Mouse (Mus musculus) embryonic facial prominence, embryonic 13.5 days (tissue): ENCODE measurements around the gene Tiam2. TPM values are rescaled to one million over a fixed set of nuclear protein-coding genes. Genes with fewer than 3 reads are reported as not detected.

Source experiments
- ATAC-seq: fragments of 200-750 bp; cut with Nextera tagmentation; 2 replicates; pipeline ENCODE4 v1.8.0; 2017; ENCODE audit warnings: low read depth; ENCODE audit not compliant: insufficient number of reproducible peaks, insufficient read depth, low FRiP score, low TSS enrichment
- H3K27ac ChIP-seq: fragments of 300-500 bp; sonication (generic); 2 replicates; pipeline ENCODE4 v1.5.1; 2015; ENCODE audit warnings: moderate library complexity, mild to moderate bottlenecking, inconsistent platforms
- H3K27me3 ChIP-seq: fragments of 300-500 bp; sonication (generic); 2 replicates; pipeline ENCODE4 v1.6.1; 2015; ENCODE audit warnings: mild to moderate bottlenecking, inconsistent platforms
- H3K36me3 ChIP-seq: fragments of 300-500 bp; sonication (generic); 2 replicates; pipeline ENCODE4 v1.6.1; 2015; ENCODE audit warnings: mild to moderate bottlenecking, inconsistent platforms
- H3K4me1 ChIP-seq: fragments of 300-500 bp; sonication (generic); 2 replicates; pipeline ENCODE4 v1.6.1; 2015; ENCODE audit warnings: inconsistent platforms
- H3K4me2 ChIP-seq: fragments of 300-500 bp; sonication (generic); 2 replicates; pipeline ENCODE4 v1.6.1; 2015; ENCODE audit warnings: moderate library complexity, mild to moderate bottlenecking, inconsistent platforms
- H3K4me3 ChIP-seq: fragments of 300-500 bp; sonication (generic); 2 replicates; pipeline ENCODE4 v1.5.1; 2015; ENCODE audit warnings: mild to moderate bottlenecking, inconsistent platforms
- H3K9ac ChIP-seq: fragments of 300-500 bp; sonication (generic); 2 replicates; pipeline ENCODE4 v1.6.1; 2015; ENCODE audit warnings: mild to moderate bottlenecking, inconsistent platforms
- H3K9me3 ChIP-seq: fragments of 300-500 bp; sonication (generic); 2 replicates; pipeline ENCODE4 v1.6.1; 2016; ENCODE audit warnings: inconsistent platforms
- WGBS: fragments of 180-500 bp; shearing (Covaris S2); methylation state at CpG from one replicate; pipeline ENCODE4 v1.1.7; 2015; ENCODE audit warnings: mixed read lengths; 5-methylcytosine and 5-hydroxymethylcytosine counted together
- polyA plus RNA-seq: library from polyadenylated mRNA; unstranded; fragments of >200 nt; fragmentation: Nextera tagmentation; extraction: Ambion mirVana; gene quantifications from 2 replicates; pipeline ENCODE4 v1.2.1, GENCODE M21; 2015

Gene Tiam2
- polyA plus RNA-seq, 1 experiment from 2014 or later, result 25.2 TPM

DNA sequence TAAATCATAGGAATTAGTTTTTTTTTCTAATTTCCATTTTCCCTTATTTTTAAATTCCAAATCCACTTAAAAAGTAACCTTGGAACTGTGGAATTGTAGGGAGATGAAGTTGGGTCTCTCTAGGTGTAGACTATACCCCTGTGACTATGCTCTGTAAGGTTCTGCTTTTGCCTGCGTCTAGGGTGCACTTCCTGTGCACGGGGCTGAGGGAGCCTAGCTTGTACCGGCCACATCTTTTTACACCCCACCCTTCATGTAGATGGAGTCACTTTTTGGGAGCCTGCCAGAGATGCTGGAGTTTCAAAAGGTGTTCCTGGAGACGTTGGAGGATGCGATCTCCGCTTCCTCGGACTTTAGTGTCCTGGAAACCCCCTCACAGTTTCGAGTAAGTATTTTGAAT, 180.1 kb downstream of the Tiam2 start:
- Histone ChIP-seq H3K9ac (no peak overlapping the region), H3K36me3 (peaks cover 66% of the 10 kb centered on the region), H3K27me3 (no peaks in the 10 kb centered on the region)

DNA sequence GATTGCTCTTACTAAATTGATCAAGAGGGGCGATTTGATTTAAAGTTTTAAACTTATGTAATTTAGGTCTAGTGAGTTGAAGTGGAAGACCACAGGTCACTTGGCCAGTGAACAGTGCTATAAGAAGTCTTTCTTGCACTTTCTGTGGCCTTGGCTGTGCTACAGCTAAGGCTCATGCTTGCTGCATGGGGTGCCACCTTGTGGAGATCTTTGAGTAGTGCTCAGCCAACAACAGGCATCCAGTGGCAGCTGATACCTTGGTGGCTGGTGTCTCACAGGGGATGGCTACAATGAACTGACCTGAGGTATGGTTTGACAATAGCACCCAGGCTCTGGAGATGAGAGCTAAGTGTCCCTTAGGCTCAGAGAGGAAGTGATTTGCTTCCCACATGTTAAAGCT, 183.5 kb downstream of the Tiam2 start:
- Histone ChIP-seq H3K36me3 (peaks cover 63% of the 10 kb centered on the region), H3K4me3 (no peak overlapping the region), H3K27me3 (no peaks in the 10 kb centered on the region), H3K9me3 (no peaks in the 10 kb centered on the region), H3K27ac (no peak overlapping the region), H3K4me2 (no peak overlapping the region), H3K4me1 (no peaks in the 10 kb centered on the region), H3K9ac (no peak overlapping the region)
- ATAC-seq, result no peak
- 11% methylated on average over 1 of the region's 1 CpGs for WGBS

More for the DNA sequence above, 180.1 kb downstream of the Tiam2 start:
- no peak for ATAC-seq
- no peak overlapping the region for H3K27ac ChIP-seq
- H3K4me2 ChIP-seq, result no peak overlapping the region
- H3K4me3 ChIP-seq, result no peak overlapping the region
- no peaks in the 10 kb centered on the region for H3K4me1 ChIP-seq
- WGBS, result 89% methylated on average over 8 of the region's 8 CpGs
- H3K9me3 ChIP-seq, result no peaks in the 10 kb centered on the region

DNA sequence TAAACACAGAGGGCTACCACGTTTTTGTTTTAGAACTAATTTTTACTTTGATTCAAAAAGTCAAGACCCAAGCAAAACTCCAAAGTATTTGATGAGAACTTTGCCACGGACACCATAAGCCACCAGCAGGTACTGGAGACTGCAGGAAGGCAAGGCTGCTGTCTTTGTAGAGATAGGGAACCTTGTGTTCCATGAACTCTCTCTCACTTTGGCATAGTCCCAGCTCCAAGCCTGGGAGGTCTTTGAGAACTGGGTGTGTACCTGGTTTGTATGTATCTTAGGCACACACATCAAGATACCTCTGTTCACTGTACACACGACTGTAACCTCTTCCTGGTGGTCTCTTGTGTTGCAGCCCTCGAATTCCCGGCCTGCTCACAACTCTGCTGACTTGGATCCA, 187.9 kb downstream of the Tiam2 start:
- no peak for ATAC-seq
- H3K36me3 ChIP-seq, result peaks cover 72% of the 10 kb centered on the region

DNA sequence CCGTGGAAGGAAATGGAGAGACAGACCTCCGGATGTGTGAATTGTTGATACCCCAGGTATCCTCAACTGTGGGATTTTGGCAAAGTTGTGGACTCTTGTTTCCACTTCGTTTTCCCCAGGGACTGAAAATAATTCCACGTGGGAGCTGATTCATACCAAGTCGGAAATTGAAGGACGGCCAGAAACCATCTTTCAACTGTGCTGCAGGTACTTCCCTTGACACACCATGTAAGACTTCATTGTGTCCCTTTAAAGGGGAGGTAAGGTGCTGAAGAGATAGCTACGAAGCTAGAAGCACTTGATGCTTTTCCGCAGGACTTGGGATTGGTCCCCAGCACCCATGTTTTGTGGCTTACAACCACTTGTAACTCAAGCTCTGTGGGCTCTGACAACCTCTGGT, 189.5 kb downstream of the Tiam2 start:
- no peak overlapping the region for H3K4me3 ChIP-seq
- no peaks in the 10 kb centered on the region for H3K27me3 ChIP-seq
- H3K9ac ChIP-seq, result no peak overlapping the region
- WGBS, result 89% methylated on average over 8 of the region's 8 CpGs
- H3K27ac ChIP-seq, result no peak overlapping the region
- no peaks in the 10 kb centered on the region for H3K4me1 ChIP-seq
- H3K4me2 ChIP-seq, result no peak overlapping the region
- H3K9me3 ChIP-seq, result no peaks in the 10 kb centered on the region
- H3K36me3 ChIP-seq, result peaks cover 76% of the 10 kb centered on the region
- no peak for ATAC-seq

More for the DNA sequence above, 187.9 kb downstream of the Tiam2 start:
- Histone ChIP-seq H3K27ac (no peak overlapping the region), H3K9me3 (no peaks in the 10 kb centered on the region), H3K27me3 (no peaks in the 10 kb centered on the region), H3K4me2 (no peak overlapping the region), H3K4me1 (no peaks in the 10 kb centered on the region), H3K4me3 (no peak overlapping the region), H3K9ac (no peak overlapping the region)
- 86% methylated on average over 5 of the region's 5 CpGs for WGBS

DNA sequence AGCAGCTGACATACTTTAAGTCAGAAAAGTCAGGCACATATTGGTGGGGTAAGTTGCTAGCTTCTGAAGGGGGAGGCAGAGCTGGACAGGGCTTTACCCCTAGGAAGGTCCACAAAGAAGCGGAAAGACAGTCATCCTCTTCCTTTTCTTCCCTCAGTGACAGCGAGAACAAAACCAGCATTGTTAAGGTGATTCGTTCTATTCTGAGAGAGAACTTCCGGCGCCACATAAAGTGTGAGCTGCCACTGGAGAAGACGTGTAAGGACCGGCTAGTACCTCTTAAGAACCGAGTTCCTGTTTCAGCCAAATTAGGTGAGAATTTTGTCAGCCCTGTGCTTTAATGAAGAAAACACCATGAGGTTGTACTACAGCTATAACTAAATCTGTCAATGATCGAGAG, 190.0 kb downstream of the Tiam2 start:
- H3K9ac ChIP-seq, result no peak overlapping the region
- H3K27ac ChIP-seq, result no peak overlapping the region
- H3K4me1 ChIP-seq, result no peaks in the 10 kb centered on the region
- no peak for ATAC-seq
- peaks cover 76% of the 10 kb centered on the region for H3K36me3 ChIP-seq
- no peak overlapping the region for H3K4me3 ChIP-seq
- WGBS, result 58% methylated on average over 9 of the region's 9 CpGs
- no peaks in the 10 kb centered on the region for H3K27me3 ChIP-seq
- H3K4me2 ChIP-seq, result no peak overlapping the region
- H3K9me3 ChIP-seq, result no peaks in the 10 kb centered on the region

DNA sequence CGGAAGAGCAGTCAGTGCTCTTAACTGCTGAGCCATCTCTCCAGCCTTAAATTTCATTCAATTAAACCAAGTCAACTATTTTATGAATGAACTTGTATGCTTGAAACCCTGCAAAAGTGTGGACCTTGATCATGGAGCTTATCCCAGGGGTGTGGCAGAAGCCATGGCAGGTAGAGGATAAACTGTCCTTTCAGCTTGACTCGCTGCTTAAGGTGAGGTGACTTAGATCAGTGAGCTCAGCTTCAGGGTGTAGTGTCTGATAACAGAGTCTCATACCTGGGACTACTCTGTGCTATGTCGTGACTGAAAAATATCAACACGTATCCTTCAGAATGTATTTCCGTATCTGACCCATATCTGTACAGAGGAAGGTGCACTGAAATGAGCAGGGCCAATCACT, 194.0 kb downstream of the Tiam2 start:
- Histone ChIP-seq H3K4me3 (no peak overlapping the region), H3K4me1 (no peaks in the 10 kb centered on the region), H3K27ac (no peak overlapping the region), H3K9me3 (no peaks in the 10 kb centered on the region), H3K4me2 (no peak overlapping the region), H3K36me3 (peaks cover 62% of the 10 kb centered on the region), H3K27me3 (no peaks in the 10 kb centered on the region), H3K9ac (no peak overlapping the region)
- no peak for ATAC-seq
- WGBS, result 92% methylated on average over 5 of the region's 5 CpGs

DNA sequence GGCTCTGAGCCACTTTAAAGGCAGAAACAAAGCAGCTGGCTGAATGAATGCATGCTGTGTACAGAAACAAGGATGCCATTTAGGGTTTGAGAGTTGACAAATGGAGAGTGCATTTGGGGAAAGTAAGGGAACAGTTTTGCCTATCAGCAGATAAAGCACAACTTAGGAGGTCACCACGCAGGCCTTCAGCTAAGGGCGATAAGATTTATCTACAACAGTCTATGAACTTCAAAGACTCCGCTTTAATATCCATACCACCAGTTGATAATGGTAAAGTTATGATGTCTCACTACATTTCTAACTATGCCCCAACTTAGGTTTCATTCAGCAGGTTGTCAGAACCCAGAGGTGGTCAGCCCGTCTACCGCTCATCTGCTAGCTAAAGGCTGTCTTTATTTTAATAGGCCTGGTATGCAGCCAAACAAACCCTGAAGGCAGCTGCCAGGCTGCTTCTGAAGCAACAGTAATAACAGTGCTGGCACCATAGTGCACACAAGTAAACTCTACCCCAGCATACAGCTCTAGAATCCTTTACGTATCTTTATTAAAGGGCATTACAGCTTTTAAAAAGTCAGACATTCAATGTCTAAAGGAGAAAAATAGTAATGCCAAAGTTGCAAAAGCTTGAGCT, 201.6 kb downstream of the Tiam2 start:
- H3K4me1 ChIP-seq, result no peaks in the 10 kb centered on the region
- no peaks in the 10 kb centered on the region for H3K27me3 ChIP-seq
- no peak overlapping the region for H3K27ac ChIP-seq
- H3K4me3 ChIP-seq, result no peak overlapping the region
- WGBS, result 77% methylated on average over 6 of the region's 6 CpGs
- no peak for ATAC-seq
- peaks cover 17% of the 10 kb centered on the region for H3K36me3 ChIP-seq
- H3K4me2 ChIP-seq, result no peak overlapping the region
- no peaks in the 10 kb centered on the region for H3K9me3 ChIP-seq
- H3K9ac ChIP-seq, result no peak overlapping the region

DNA sequence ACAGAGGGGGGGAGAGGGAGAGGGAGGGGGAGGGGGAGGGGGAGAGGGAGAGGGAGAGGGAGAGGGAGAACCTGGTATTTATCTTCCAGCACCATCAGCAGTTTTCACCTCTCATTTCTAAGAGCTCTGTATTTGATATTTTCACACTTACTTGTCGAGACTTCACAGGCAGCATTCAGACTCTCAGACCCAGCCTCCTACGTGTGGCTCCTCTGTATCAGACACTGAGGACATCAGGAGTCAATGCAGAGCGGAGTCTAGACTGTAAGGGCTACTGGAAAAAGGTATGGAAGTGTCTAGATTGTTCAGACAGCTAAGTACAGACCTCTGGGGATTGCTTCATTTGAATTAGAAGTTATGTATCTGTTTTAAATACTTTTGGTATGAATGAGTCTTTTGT, 203.2 kb downstream of the Tiam2 start:
- Histone ChIP-seq H3K9me3 (no peaks in the 10 kb centered on the region), H3K4me3 (no peak overlapping the region), H3K9ac (no peak overlapping the region), H3K27me3 (no peaks in the 10 kb centered on the region), H3K4me2 (no peak overlapping the region), H3K27ac (no peak overlapping the region), H3K4me1 (no peaks in the 10 kb centered on the region), H3K36me3 (peaks cover 15% of the 10 kb centered on the region)
- no peak for ATAC-seq
- 57% methylated on average over 3 of the region's 3 CpGs for WGBS

DNA sequence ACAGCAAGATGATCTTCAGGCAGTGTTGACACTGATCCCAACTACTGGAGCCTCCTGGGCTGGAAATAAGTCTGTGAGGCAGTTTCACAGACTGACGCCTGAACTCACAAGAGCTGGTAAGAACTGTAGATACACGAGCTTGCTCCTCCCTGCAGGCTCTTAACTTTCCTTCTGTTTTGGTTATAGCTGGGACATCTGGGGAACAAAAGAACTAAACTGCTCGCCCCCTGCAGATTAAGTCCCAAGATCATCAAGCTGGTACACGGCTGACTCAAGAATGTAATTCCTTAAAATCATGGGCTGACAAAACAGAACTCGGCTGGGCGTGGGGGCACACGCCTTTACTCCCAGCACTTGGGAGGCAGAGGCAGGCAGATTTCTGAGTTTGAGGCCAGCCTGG, 204.2 kb downstream of the Tiam2 start:
- Histone ChIP-seq H3K9me3 (no peaks in the 10 kb centered on the region), H3K36me3 (peaks cover 10% of the 10 kb centered on the region), H3K4me1 (no peaks in the 10 kb centered on the region), H3K9ac (no peak overlapping the region), H3K4me3 (no peak overlapping the region), H3K27ac (no peak overlapping the region), H3K27me3 (no peaks in the 10 kb centered on the region), H3K4me2 (no peak overlapping the region)
- ATAC-seq, result no peak
- WGBS, result 70% methylated on average over 7 of the region's 7 CpGs

DNA sequence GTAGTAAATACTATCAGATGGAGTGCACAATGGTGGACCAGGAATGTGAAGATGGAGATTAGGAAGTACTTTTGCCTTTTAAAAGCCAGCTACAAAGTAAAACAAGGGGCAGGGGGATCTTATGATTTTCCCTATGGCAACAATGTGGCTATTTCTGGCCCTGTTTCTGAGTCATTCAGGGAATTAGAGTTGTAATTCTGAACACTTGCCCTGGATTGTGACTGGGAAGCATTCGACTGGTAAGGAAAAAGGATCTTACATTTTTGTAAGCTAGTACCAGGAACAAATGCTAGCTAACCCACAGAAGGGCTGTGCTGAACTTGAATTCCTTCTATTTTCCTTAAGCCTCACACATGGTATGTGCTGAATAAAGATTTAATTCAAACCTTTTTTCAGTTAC, 205.3 kb downstream of the Tiam2 start:
- Histone ChIP-seq H3K27me3 (no peaks in the 10 kb centered on the region), H3K4me1 (no peaks in the 10 kb centered on the region), H3K4me3 (no peak overlapping the region), H3K36me3 (peaks cover 10% of the 10 kb centered on the region), H3K9ac (no peak overlapping the region), H3K4me2 (no peak overlapping the region), H3K27ac (no peak overlapping the region), H3K9me3 (no peaks in the 10 kb centered on the region)
- WGBS, result 63% methylated on average over 1 of the region's 1 CpGs
- no peak for ATAC-seq

DNA sequence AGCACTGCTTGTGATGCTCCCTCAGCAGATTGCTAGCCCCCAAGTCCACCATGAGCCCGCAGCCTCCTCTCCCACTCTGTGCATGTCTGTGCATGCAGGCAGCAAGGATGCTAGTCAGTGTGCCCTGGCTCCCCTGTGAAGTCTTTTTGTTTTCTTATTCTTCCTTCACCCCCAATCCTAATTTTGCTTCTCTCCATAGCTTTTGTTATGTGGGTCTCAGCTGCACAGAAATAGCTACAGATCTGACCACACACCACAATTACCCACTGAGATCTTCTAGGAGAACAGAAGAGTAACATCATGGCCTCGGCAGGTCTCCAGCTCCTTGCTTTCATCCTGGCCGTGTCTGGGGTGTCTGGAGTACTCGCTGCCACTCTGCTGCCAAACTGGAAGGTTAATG, 205.9 kb downstream of the Tiam2 start, which contains the start of gene Cldn20:
Gene Cldn20 (plus strand): TSS at position 301 of the 400 bp plus-strand sequence.
- Histone ChIP-seq H3K9me3 (no peaks in the 10 kb centered on the region), H3K36me3 (peaks cover 10% of the 10 kb centered on the region), H3K4me2 (no peak within 1 kb of the TSS), H3K4me1 (no peaks in the 10 kb centered on the region), H3K9ac (no peak within 1 kb of the TSS), H3K27ac (no peak within 1 kb of the TSS), H3K4me3 (no peak within 1 kb of the TSS), H3K27me3 (no peaks in the 10 kb centered on the region)
- no peak for ATAC-seq
- WGBS, result 85% methylated on average over 4 of the region's 4 CpGs

DNA sequence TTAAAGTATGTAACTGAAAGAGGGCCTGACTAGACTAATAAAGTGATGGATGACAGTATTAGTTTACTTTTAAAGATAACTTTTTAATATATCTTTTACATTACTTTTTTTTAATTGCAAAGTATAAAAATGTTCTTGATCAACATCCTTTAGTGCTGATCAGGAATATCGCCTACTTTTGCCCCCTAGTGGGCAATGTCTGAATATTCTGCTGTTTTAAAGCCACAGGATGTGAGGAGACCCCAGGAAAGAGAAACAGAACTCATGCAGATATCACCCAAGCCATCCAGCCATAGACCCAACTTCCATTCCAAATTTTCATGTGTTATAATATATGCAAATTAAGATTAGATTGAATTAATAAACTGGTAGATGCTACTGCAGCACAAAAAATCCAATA, 207.1 kb downstream of the Tiam2 start:
- Histone ChIP-seq H3K4me3 (no peak overlapping the region), H3K9ac (no peak overlapping the region), H3K4me1 (no peaks in the 10 kb centered on the region), H3K36me3 (peaks cover 10% of the 10 kb centered on the region), H3K4me2 (no peak overlapping the region), H3K27me3 (no peaks in the 10 kb centered on the region), H3K27ac (no peak overlapping the region), H3K9me3 (no peaks in the 10 kb centered on the region)
- no peak for ATAC-seq
- 18% methylated on average over 1 of the region's 1 CpGs for WGBS
